Mouse (Mus musculus) gastrocnemius, postnatal 4 days (tissue): ENCODE measurements around the gene AI481877. TPM values are rescaled to one million over a fixed set of nuclear protein-coding genes. Genes with fewer than 3 reads are reported as not detected.

Experiments used
- DNase-seq, 2 experiments: peaks; one replicate each; pipeline ENCODE4 v3.0.0; 2021 to 2022; ENCODE audit warnings: low spot score in 2 of 2, mixed read lengths in 2 of 2
- total RNA-seq, 2 experiments: library from RNA; stranded (reverse); gene quantifications; 2 replicates each; pipeline ENCODE4 v1.2.3; 2021

The AI481877 gene
- total RNA-seq, 2 experiments from 2014 or later: not detected

GRCm38 (mm10) chr4:59128935-59129334 is 9.8 kb downstream of the AI481877 start:
- no peak for DNase-seq

DNA sequence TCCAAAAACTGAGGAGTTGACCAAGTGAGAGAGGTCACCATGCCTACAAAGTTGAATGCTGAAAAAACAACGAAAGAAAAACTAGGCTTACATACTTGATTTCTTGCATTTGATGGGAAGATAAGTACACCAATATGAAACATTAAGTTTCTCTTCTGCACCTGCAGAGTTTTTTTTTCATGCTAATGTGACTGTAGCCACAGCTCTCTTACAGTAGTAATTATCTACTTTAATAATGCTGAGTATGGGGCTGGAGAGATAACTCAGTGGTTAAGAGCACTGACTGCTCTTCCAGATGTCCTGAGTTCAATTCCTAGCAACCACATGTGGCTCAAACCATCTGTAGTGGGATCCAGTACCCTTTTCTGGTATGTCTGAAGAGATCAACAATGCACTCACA is 13.7 kb downstream of the AI481877 start:
- DNase-seq: no peak

- no peak for DNase-seq
These were observed 15.2 kb downstream of the AI481877 start for GRCm38 (mm10) chr4:59123557-59123956.

DNA sequence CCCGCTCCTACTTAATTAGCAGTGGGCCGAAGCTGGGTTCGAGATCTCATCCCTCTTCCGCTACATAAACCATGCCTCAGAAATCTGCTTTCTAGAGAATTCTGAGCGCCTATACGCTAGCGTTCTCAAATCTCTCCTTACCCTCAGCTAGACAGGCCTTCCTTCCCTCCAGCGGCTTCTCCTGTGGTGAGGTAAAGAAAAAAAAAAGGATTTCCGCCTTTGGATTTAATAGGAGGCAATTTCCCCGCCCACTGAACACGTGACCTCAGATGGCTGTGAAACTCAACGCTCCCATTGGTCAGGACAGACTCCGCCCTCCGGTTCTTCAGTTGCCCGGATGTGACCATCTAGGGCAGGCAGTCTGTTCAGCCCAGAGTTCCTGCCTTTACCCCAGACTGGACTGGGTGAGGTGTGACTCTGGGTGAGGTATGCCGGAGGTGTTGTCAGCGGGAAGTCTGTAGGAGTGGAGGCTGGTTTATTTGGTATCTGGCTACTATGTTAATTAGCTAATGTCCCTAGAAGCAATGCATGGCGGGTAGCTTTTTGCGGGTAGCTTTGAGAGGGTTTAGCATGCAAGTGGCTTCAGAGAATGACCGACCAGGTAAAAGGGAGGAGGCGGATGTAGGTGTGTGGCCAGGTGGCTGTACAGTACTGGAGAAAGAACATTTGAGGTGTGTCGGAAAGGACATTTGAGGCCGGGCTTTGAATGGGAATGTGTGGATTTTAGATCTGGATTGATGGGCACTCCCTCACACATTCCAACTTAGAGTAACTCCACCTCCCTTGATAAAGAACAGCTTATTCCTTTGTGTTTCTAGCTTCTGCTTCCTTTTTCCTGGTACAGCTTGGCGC is 20.9 kb downstream of the AI481877 start:
- no peak for DNase-seq

DNA sequence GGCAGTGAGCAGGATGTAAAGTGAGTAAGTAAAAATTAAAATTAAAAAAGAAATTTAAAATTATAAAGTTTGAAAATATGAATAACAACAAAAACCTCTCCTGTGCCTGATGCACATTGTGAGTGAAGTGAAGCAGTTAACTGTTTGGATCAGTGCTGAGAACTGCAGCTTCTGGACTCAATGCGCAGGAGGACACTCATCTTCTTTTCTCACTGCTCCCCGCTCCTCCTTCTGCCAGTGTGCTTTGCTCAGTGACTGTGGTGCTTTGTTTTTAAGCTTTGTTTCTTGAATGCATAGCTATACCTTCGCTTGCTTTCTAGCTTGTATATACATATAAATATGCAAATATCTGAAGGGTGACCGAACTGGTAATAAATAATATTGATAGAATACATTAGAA is 30.1 kb downstream of the AI481877 start:
- no peak for DNase-seq

- no peak for DNase-seq
These were observed 30.9 kb downstream of the AI481877 start for GRCm38 (mm10) chr4:59107886-59108285.

GRCm38 (mm10) chr4:59106661-59107060 is 32.1 kb downstream of the AI481877 start:
- DNase-seq: no peak

- no peak for DNase-seq
These were observed 34.6 kb downstream of the AI481877 start for GRCm38 (mm10) chr4:59104166-59104565.

GRCm38 (mm10) chr4:59096393-59096792 is 42.4 kb downstream of the AI481877 start:
- peak; percentile 28 to 68 for DNase-seq

DNA sequence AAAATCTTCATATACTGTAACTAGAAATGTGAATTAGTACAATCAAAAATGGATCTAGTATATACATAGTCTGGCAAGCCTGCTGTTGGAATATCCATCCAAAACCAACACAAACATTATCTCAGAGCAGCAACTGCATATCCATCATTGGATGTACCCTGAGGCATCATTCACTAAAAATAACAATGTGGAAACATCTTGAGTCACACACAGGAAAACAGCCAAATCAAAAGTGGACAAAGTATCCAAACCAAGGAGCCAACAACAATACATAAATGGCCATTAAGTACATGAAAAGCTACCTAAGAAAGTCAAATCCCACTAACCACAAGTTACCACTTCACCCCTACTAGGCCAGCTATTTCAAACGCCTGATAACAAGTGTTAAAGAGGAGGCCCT is 49.4 kb downstream of the AI481877 start:
- no peak for DNase-seq

GRCm38 (mm10) chr4:59083430-59083829 is 55.4 kb downstream of the AI481877 start:
- DNase-seq: no peak

- no peak for DNase-seq
These were observed 69.5 kb downstream of the AI481877 start for GRCm38 (mm10) chr4:59069276-59069675.

DNA sequence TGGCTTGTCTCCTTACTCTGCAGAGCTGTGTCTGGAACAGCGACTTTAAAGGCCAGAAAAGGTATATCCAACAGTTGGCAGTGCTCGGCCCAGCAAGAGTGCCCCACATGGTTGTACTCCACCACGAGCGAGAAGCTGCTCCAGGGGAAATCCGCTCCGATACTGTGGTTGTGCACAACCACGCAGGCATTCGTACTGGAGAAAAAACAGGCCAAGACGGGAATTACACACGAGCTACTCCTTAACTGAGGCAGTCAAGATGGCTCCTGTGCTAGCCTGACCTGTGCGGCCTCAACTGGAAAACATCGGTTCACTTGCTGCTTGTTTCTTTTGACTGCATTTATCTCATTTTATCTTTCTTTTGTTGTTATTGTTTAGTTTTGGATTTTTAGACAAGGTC is 76.3 kb downstream of the AI481877 start:
- DNase-seq: no peak

GRCm38 (mm10) chr4:59057929-59058328 is 80.9 kb downstream of the AI481877 start:
- DNase-seq: no peak

- DNase-seq: no peak
These were observed 87.7 kb downstream of the AI481877 start for GRCm38 (mm10) chr4:59051081-59051480.

DNA sequence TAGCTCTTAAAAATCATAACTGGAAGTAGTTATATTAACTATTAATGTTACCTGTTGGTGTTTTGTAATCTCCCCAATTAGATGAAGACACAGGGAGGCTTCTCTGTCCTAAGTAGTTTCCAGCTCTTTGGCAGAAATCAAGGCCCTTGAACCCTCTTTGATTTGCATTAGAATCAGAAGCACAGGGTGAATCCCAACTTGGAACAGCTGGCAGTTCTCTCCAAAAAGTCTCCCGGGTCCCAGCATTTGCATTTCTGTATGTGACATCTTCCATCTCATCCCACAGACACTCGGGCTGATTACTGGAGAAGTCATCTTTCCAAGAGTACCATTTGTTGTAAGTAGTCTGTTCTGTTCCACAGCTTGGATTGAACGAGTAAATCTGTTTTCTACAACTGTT is 91.6 kb downstream of the AI481877 start:
- no peak for DNase-seq

DNA sequence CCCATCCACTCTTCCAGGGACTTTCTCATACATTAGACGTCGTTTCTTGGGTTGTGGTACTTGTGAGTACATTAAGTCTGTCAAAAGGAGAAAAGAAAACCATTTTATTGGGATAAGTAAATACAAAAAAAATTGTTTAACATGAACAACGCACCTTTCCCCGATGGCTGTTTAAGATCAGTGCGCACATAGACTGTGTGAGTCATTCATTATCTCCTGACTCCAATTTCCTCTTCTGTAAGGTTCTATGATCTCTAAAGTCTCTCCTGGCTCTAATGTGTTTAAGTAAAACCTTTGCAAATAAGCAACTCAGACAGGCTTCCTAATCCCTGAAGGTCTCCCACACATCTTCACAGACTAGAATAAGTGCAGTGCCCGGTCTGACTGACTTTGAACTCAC is 94.9 kb downstream of the AI481877 start:
- no peak for DNase-seq

DNA sequence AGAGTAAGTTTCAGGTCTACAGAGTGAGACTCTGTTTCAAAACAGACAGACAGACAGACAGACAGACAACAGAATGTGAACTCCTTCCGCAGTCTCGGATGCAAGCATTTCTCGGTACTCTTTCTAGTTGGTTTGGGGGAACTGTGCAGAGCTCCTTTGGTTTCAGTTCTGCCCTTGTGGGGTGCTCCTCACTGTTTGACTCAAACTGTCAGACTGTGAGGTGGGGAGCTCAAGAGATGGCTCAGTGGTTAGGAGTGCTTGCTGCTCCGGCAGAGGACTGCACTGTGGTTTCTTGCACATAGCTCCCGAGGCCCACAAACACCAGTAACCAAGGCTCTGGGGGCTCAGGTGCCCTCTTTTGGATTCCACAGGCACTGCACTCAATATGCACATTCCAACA is 95.7 kb downstream of the AI481877 start:
- DNase-seq: no peak

- DNase-seq: no peak
These were observed 98.1 kb downstream of the AI481877 start for GRCm38 (mm10) chr4:59040397-59041287.

GRCm38 (mm10) chr4:59037525-59037924 is 101.3 kb downstream of the AI481877 start:
- no peak for DNase-seq

- peak; percentile 40 to 77 for DNase-seq
These were observed 102.2 kb downstream of the AI481877 start for GRCm38 (mm10) chr4:59036490-59037127.
